Mouse (Mus musculus) c-Kit-positive CD71-positive TER-119-positive erythroid progenitor cells, embryonic 14.5 days (primary cell): ENCODE data around the gene Rptn.
"Not testable (repeated sequence)": the region's sequence is repeated elsewhere in the genome, so short reads cannot be mapped to it uniquely, and the experiment has no call there.

Experiments used
- DNase-seq: peaks from one replicate; pipeline ENCODE4 v3.0.0-alpha.2; 2013; ENCODE audit warnings: low spot score

Gene Rptn

DNA sequence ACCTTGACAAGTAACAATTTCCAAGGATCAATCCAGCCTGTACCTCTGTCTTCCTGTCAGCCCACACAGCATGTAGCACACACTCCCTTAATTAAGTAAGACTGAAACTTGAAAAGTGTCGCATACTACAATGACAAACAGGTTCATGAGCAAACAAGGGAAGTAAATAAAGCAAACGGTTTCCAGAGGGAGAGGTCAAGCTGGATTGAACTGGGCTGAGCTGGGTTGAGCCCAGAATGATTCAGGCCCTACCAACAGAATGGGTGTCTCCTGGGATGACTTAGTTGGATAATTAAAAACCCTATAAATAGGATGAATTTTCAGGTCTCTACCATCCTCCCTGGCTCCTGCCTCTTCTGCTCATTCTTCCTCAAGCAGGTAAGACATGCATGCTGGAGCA, at the start of gene Rptn:
Gene Rptn, plus strand, starts transcription at position 334 of the 400 bp plus-strand sequence.
- DNase-seq, result no peak

DNA sequence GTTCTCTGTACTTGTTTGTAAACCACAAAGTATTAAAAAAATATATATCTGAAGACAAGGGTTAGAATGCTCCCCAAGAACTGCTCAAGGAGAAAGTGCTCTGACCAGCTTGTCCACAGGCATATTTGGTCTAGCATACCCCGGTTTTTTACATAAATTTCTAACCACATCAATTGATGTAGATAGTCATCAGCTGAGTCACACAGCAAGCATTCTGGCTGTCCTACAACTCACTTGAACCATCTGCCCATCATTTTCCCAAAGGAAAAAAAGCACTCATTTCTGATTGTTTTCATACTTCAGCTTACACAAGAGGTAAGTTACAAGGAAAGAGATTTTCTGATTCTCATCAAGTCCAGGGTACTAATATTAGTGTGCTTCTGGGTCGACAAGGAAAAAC, 46.6 kb upstream of the Rptn start:
- no peak for DNase-seq

DNA sequence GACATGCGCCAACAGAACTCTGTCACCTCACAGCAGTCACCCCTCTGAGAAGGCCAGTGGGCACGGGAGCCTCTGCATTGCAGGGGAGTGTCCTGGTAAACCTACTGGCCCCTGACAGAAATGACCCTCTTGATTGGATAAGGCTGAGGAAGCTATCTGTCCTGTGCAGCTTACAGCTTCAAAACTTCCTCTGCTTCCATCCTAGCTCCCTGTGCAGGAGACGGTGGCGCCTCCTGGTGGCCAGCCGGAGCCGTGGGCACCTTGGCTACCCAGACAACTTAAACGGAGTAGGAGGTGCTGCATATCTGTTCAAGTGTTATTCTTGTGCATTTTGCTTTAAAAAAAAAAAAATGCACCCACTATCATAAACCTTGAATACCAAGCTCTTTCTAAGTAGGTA, 33.5 kb upstream of the Rptn start:
- peak; percentile 4 for DNase-seq

DNA sequence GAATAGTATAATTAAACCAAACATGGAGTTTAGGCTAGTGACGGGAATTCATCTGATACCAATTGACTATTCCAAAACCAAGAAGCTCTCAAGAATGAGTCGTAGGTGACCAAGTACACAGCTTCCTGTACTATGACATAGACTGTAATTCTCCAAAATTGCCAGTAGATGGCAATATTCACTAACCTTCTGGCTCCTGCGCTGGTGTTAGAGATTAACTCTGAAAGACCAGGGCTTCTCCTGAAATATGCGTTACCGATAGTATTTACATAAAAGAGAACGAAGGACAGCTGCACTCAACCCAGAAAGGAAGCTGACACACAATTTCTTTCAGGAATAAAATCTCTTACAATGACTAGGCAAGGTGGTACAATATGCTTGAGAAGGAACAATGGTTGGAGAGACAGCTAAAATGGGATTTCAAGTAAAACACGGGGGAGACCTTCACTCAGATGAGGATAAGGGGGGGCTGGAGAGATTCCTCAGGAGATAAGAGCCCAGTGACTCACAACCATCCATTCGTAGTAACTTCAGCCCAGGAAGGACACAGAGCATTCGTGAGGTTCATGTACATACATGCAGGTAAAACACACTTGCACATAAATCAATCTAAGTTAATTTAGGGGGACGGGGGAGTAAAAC, 31.4 kb upstream of the Rptn start:
- DNase-seq, result peak; percentile 29

DNA sequence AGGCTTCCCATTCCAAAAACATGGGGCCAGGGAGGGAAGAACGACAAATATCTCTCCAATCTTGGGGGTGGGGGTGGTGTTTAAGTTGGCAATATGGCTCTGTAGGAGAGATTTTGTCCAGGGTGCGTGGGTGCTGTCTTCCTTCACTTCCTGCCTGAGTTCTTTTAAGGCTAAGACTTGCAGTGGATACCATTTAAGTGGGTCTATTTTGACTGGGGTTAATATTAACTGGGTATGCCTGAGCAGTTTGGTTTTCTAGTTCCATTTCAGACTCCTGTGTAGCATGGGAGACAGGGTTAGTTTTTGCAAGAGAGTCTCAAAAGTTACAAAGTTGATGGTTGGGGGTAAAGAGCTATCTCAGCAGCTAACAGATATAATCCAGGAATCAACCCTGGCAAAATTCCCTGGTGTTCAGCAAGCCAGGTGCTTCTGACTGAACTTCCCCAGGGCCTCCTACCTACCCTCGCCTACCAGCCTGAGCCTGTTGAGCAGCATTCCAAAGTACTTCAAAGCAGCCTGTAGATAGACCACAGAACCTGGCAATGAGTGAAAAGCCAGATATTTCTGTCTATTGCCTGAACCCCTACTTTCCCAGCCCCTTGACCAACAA, 26.4 kb upstream of the Rptn start:
- no peak for DNase-seq

DNA sequence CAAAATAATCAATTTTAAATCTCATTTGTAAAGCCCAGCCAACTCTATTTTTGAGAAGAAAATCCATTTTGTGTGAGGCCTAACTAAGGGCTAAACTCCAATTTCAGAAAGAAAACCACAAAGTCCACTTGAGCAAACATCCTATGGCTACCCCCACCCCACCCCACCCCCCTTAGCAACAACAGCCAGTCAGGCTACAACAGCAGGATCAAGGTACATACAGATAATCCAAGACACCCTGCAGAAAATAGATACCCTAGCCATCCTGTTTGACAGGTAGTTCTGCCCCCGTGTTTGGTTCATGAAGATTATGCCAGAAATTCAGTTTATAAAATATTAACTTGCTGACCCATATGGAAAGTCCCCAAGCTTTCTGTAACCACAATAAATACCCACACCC, 25.3 kb upstream of the Rptn start:
- no peak for DNase-seq

DNA sequence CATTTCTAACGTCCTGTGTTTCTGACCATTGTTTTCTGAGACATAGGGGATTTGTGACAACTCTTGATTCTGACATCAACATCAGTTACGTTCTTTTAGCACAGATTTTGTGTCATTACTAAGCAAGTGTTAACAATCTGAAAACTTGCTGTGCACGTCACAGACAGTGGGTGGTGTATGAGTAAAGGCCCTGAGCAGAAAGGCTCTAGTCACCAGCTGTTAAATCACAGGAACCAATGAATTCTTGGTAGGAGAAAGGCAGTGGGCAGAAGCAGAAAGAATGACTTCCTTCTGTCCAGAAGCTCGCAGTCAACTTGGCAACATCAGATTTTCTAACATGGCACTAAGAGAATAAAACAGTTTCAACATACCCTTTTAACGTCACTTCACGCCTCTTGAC, 20.1 kb upstream of the Rptn start:
- DNase-seq, result no peak

DNA sequence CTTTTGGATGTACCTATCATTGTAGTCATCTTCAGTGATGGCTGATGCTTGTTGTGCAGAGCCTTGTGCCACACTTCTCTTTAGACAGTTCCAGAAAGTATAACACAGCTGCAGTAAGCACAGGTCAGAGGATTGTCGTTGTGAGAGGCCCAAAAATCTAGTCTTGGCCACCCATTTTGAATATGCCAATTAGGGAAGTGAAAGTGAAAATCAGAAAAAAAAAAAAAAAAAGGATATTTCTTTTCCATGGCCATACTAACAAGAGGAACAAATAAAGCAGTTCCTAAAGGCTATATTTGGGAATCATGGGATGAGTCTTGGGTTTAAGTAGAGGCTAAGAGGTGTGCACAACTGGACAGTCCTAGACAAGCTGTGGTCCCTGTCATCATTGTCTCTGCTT, 18.3 kb upstream of the Rptn start:
- DNase-seq, result no peak

DNA sequence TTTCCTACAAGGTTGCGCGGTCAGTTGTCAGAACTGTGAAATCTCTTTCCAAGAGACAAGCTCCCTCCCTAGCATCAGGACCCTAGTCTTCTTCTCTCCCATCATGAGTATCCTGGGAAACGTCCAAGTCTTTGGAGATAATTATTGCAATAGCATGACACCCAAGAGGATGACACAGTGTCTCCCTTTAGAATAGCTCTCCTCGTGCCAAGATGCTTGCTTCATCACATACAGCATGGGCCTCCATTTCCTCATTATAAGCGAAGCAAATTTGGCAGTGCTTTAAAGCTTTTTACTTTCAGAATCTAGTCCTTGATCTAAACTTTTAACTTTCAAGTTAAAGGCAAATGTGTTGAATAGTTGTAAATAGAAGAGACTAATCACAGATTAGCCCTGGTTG, 17.9 kb upstream of the Rptn start:
- DNase-seq, result no peak

DNA sequence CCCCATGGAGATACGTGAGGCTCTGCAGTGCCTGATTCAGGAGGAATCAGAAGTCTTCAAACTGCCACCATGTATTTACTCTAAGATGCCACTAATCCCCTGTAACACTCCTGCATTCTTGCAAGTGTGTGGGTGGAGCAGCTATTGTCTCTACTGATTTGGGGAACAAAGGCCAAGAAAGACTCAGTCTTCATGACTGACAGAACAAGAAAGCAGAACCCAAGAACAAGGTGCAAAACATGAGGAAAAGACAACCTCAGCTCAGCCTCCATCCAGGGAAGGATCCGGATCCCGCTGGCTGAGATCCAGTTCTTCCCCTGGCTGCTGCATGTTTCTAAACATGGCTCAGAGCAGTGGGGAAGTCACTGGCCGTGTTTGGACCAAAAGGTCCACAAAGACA, 15.4 kb upstream of the Rptn start:
- DNase-seq, result no peak

DNA sequence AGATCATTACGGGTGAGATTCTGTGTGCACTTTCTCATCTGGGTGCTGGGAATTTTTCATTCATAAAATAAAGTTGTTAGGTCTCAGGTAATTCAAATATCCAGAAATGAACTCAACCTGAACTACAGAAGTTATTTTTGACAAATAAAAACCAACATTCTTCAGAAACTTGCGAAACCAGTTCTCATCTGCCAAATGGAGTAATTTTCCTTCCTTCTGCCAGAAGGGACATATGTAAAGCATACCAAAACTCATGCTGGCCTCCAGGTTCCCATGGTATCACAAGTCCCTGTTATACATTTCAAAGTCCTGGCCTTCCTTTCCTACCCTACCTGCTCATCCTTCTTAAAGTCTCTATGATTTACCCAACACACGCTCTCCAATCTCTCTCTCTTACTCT, 10.4 kb downstream of the Rptn start:
- DNase-seq, result no peak

DNA sequence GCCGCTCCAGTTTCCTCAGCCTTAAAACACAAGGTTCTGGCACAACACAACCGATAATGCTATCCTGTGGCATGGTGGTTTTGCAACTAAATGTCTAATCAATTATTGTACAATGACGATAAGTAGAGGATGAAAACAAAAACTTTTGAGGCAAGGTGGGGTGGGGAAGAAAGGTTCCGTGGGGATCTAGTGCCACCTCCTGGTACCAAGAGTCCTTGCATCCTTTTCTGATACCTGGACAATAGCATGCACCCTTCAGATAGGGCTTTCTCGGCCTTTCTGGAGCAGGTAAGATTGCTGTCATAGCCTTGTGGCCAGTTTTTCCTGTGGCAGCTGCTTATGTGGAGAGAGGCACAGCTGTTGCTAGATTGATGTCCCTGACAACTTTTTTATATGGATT, 13.5 kb downstream of the Rptn start:
- no peak for DNase-seq

DNA sequence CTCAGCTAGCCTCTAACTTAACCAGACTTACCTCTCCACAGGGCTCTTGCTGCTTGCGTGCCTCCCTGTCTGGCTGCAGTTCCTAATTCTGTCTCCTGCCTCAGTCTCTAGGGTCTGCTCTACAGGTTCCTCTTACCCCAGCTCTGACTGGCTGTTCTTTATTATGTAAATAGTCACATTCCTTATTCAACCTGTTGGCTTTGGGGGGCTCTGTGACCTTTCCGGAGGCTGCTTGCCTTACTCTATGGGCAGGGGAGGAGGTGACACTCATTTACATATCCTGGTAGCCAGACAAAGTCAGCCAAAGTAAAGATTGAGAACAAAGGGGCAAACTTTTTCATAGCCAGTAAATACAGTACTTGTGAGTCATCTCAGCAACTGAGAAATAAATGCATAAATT, 18.4 kb downstream of the Rptn start:
- DNase-seq, result no peak

DNA sequence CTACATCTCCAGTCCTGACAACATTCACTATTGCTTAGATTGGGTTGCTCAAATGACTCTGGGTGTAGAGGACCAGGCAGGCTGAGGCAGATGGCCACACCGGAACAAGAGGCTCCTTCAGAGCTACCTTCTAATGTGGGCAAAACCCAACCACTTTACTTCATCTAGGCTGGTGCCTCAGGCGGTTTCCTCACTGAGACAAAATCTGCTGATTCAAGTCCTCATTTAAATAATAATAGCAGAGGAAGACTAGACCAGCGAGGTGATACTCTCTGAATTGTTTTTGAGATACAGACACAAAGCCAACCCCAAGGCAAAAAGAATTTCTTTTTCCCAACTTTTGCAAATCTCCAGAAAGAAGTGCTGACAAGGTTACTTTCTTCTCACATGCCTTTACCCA, 38.2 kb downstream of the Rptn start:
- DNase-seq, result no peak

DNA sequence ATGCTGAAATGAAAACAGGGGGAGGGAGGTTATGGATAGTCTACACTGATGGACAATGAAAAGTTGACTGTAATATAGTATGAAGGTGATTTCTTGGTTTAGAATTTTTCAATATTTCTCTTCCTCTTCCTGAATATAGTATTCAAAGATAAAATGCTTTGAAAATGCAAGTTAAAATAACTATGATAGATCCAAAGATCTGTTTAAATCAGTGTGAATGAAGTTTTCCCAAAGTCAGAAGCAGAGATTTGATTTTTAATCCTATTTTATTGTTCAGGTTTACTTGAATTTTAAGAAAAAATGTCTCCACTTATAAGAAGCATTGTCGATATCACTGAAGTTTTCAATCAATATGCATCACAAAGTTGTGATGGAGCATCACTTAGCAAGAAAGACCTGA, 48.5 kb downstream of the Rptn start, which contains the start of gene Tchh:
Gene Tchh, plus strand, starts transcription at position 301 of the 400 bp plus-strand sequence.
- no peak for DNase-seq

DNA sequence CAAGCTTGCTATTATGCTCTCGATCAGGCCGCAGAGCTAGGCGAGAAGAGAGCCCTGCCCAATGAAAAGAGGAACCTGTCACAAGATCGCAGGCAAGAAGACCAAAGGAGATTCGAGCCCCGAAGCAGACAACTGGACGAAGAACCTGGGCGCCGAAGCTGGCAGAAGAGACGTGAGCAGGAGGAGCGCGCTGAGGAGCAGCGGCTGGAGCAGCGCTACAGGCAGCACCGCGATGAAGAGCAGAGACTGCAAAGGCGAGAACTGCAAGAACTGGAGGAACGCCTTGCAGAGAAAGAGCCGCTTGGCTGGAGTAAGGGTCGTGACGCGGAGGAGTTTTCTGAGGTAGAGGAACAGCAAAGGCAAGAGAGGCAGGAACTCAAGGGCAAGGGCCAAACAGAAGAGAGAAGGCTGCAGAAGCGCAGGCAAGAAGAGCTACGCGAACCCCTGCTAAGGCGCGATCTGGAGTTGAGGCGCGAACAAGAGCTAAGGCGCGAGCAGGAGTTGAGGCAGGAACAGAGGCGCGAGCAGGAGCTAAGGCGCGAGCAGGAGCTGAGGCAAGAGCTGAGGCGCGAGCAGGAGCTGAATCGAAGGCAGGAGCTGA, 50.1 kb downstream of the Rptn start:
- no peak for DNase-seq

DNA sequence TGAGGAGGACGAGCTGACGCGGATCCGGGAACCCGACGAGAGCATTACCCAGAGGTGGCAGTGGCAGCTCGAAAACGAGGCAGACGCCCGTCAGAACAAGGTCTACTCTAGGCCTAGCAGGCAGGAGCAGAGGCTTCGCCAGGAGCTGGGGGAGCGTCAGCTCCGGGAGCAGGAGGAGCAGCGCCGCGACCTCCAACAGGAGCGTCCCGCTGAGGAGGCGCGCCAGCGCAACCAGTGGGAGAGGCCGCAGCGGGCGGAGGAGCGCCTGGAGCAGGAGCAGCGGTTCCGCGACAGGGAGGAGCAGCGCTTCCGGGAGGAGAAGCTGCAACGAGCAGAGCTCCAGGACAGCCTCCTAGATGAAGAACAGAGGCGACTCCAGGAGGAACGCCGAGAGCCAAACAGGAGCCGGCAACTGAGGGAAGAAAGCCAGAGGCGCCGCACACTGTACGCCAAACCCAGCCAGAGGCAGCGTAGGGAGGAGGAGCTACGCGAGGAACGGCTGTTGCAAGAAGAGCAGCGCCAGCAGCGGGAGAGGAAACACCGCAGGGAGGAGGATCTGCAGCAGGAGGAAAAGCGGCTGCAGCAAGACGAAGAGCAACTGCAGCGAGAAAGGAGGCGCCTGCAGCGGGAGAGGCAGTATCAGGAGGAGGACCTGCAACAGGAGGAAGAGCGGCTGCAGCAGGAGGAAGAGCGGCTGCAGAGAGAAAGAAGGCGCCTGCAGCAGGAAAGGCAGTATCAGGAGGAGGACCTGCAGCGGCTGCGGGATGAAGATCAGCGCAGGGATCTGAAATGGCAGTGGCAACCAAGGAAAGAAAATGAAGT, 51.1 kb downstream of the Rptn start:
- no peak for DNase-seq

DNA sequence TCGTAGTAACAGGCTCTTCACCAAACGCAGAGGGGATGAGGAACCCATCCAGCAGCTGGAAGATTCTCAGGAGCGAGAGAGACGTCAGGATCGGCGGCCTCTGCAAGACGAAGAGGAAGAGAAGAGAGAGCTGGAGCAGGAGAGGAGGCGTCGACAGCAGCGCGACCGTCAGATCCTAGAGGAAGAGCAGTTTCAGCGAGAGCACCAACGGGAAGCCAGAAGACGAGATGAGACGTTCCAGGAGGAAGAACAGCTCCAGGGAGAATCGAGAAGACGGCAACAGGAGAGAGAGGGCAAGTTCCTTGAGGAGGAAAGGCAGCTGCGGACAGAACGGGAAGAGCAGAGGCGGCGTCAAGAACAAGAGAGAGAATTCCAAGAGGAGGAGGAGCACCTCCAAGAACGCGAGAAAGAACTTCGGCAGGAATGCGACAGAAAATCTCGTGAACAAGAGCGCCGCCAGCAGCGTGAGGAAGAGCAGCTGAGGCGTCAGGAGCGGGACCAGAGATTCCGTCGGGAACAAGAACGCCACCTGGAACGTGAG, 51.7 kb downstream of the Rptn start:
- DNase-seq, result no peak

DNA sequence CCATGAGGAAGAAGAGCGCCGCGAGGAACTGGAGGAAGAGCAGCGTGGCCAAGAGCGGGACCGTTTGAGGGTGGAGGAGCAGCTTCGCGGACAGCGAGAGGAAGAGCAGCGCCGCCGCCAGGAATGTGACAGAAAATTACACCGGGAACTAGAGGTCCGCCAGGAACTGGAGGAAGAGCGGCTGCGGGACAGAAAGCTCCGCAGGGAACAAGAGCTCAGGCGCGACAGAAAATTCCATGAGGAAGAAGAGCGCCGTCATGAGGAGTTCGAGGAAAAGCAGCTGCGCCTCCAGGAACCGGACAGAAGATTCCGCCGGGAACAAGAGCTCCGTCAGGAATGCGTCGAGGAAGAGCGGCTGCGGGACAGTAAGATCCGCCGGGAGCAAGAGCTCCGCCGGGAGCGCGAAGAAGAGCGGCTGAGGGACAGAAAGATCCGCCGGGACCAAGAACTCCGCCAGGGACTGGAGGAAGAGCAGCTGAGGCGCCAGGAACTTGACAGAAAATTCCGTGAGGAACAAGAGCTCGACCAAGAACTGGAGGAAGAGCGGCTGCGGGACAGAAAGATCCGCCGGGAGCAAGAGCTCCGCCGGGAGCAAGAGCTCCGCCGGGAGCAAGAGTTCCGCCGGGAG, 52.7 kb downstream of the Rptn start:
- no peak for DNase-seq

DNA sequence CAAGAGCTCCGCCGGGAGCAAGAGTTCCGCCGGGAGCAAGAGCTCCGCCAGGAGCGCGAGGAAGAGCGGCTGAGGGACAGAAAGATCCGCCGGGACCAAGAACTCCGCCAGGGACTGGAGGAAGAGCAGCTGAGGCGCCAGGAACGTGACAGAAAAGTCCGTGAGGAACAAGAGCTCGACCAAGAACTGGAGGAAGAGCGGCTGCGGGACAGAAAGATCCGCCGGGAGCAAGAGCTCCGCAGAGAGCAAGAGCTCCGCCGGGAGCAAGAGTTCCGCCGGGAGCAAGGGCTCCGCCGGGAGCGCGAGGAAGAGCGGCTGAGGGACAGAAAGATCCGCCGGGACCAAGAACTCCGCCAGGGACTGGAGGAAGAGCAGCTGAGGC, 53.2 kb downstream of the Rptn start:
- DNase-seq, result not testable (repeated sequence)

DNA sequence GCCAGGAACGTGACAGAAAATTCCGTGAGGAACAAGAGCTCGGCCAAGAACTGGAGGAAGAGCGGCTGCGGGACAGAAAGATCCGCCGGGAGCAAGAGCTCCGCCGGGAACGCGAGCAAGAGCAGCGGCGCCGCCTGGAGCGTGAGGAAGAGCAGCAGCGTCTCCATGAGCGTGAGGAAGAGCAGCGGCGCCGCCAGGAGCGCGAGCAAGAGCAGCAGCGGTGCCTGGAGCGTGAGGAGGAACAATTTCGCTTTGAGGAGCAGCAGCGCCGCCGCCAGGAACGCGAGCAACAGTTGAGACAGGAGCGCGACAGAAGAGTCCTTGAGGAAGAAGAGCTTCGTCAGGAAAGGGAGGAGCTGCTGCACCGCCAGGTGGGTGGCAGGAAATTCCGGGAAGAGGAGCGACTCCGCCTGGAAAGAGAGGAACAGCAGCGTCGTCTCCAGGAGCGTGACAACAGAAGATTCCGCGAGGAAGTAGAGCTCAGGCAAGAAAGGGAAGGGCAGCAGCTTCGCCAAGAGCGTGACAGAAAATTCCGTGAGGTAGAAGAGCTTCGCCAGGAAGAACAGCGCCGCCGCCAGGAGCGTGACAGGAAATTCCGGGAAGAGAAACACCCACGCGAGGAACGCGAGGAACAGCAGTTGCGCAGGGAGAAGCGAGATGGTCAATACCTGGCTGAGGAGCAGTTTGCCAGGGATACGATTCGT, 53.8 kb downstream of the Rptn start:
- no peak for DNase-seq
